Mouse (Mus musculus) testis, postnatal 14 days (tissue): ENCODE measurements at regions not wholly inside any gene's neighbourhood (a gene's known extent, or its start where the extent isn't known, plus 50 kb on each side); places are given as distances from the start of the nearest gene placed in this dataset.
A peak's percentile ranks its signal among the peaks of the same experiment; 100 is the strongest.

ENCODE experiments used
- DNase-seq: peaks from one replicate; pipeline ENCODE4 v3.0.0; 2021; ENCODE audit warnings: low spot score

DNA sequence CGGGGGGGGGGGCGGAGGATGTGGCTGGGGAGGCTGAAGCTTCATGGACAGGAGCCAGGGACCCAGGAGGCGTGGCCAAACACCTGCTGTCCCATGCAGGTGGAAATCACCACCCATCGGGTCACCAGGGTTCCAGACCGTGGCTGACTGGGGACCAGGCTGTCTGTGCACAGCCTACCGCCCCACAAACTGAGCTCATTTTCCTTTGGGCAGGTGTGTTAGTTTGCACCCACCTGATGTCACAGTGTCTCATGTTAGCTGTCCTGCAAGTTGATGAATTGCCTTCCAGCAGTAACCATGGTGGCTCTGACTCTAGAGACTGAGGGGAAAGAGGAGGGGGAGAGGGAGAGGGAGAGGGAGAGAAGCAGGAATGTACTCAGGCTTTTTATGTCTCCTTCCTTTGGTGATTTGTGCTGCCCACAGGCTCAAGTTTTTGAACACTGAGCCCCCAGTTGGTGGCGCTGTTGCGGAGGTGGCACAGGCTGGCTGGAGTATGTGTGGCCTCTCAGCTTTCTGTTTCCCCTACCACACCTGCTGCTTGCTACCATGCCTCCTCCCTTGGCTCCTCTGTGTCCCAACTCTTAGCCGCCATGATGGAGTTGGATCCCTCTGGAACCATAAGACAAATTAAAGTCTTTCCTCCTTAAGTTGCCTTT, 107.8 kb upstream of the Man2a1 start:
- peak; percentile 40 for DNase-seq

DNA sequence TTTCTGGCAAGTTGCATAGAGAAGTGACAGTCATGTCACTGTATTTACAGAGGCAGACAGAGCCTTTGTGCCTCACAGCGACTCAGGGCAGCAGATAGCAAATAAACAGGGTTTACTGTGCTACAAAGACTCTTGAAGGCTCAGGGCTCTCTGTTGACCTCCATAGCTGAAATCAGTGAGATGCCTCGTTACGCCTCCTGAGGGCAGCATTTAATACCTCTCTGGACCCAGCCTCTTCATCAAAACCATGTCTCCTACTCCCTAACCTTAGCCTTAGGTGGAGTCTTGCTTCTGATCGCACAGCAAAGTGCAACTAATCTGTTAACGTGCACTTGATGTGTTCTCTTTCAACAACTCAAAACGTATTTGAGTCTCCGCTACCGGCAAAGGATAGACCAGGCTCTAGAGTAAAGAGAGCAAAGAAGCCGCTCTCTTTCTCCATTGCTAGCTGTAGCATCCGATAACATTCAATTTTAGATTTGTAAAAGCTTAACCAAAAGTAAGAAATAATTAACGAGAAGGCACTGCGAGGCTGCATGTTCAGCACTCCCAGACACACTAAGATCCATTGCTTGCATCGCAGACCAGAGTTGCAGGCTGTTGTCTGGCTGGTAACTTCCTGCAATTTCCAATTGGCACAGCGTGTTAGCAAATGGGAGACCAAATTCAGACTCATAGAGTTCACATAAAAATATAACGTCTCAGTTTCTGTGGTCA, 101.1 kb upstream of the Man2a1 start:
- peak; percentile 24 for DNase-seq

DNA sequence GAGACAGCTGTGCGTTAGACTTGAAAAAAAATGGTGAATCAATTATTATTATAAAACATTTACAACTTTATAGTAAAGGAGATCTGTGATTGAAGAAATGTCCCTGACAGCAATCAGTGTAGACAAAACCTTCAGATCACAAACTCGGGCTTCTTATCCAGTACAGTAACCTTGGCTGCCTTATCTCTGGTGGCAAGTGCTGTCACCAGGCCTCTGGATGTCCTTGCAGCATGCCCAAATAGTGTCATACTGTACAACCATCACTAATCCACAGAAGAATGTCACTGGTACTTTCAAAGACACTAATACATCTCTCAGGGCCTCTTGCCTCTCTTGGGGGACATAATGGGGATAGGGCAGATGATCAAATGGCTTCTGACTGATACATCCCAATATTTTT, 98.2 kb upstream of the Man2a1 start:
- no peak for DNase-seq

DNA sequence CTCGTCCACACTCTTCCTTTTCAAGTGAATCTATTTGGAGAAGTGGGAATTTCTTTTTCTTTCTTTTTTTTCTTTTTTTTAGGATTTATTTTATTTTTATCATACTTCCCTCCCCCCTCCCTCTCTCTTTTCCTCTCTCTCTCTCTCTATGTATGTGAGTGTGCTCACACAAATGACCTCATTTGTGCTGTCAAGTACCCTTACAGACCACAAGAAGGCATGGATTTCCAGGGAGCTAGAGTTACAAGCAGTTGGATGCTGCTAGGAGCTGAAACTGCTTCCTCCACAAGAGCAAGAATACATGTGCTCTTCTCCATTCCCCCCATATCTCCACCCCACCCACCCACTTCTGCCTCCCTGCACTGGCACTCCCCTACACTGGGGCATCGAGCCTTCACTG, 94.6 kb upstream of the Man2a1 start:
- DNase-seq, result no peak

DNA sequence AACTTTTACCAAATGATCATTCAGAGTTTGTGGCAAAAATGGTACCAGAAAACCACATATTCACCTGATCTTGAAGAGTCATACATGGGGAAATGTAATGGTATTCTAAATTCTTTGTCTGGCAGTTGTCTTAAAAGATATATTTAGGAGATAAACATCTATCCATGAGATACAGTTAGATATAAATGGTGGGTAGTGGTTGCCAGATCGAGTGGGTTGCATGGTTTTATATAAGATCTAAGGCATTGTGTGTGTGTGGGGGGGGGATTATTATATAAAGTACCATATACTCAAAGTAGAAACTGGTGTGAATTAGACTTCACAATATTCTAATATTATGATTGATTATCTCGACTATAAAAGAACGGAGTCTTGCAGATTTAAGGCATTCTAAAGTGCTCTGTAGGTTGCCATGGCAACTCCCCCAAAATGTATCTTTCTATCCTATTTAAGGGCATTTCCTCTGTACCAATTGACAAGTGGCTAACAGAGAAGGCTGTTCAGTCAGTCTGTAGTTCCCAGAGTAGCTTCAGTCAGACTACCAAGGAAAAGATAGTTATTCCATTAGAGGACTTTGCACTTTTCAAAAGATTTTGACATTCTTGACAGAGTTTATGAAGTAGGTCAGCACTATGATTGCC, 89.3 kb upstream of the Man2a1 start:
- DNase-seq, result no peak

DNA sequence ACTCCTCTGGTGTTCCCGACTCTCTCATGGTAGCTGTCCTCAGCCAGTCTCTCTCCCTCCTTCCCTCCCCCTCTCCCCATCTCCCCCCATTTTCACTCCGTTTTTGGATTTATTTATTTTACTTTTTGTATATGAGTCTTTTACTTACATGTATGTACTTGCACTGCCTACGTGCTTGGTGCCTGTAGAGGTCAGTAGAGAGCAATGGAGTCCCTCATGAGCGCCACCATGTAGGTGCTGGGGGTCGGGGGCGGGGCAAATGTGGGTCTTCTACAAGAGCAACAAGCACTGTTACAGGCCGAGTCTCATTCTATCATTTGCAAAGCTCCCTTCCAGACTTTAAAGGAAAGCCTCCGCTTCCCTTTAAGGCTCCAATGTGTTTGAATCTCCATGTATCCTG, 78.3 kb upstream of the Man2a1 start:
- DNase-seq, result no peak

DNA sequence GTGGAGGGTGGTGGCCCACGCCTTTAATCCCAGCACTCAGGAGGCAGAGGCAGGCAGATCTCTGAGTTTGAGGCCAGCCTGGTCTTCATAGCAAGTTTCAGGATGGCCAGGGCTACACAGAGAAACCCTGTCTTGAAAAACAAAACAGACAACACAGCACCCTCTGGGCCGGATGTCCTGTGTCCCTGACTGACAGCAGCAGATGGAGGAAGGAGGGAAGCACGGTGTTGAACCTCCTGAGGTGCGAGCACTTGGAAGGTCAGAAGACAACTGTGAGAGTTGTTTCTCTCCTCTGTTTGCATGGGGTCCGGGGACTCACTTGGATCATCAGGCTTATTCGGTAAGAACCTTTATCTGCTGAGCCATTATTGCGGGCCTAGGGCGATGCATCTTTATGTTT, 76.6 kb upstream of the Man2a1 start:
- DNase-seq, result no peak

DNA sequence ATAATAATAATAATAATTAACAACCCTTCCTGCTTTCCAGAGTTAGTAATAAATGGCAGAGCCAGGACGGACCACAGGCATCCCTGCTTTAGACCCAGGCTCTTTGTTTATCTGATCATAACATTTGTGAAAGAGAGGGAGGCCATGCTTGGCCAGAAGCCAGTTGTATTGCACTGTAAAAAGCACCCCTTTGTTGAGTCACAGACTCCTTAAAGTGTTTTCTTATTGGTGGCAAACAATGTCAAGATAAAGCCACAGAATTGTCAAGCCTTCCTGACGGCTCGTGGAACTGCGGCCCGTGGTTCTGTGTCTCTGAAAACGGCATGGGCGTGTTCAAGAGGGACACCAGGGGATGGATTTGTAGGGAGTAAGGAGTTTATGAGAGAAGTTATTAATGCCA, 72.7 kb upstream of the Man2a1 start:
- no peak for DNase-seq

DNA sequence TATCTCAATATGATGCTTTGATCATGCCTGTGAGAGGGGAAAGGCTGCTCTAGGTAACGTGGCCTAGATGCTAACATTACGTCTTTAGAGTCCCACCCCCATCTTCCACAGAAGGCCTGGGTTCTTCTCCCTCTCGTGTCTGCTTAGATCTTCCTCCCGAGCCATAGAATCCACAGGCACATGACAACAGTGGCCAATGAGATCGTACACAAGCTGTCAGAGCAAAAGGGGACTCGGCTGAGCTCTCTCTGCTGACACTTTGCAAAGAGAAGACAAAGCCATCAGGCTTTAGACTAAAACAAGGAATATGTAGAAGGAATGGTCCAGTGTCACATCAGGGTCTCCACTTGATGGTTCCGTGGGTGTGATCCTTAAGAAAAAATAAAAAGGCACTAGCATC, 72.1 kb upstream of the Man2a1 start:
- DNase-seq, result no peak

DNA sequence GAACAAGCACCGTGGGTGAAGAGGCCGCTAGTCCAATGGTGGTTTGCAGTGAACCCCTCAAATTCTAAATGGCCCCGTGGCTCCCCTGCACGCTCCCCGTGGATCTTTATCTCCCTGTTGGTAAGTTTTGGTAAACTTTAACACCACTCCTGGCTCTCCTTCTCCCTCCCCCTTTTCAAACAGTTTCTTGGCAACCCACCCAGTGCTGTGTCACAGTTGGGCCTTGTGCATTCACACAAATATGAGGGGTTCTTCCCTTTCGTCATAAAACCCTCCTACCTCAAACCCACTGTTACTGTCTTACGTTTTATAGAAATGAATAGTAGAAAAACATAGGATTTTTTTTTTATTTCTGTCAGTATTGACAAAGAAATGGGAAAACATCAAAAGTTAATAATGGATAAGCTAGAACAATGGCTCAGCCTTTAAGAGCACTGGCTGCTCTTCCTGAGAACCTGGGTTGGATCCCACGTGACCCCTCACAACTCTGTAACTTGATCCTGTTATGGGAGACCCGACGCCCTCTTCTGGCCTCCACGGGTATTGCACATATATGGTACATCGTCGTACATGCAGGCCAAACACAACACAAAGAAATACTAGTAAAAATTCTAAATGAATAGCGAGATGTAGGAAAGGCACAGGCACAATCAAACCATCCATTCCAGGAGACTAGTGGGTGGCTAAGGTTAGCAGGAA, 71.1 kb upstream of the Man2a1 start:
- DNase-seq, result peak; percentile 33

DNA sequence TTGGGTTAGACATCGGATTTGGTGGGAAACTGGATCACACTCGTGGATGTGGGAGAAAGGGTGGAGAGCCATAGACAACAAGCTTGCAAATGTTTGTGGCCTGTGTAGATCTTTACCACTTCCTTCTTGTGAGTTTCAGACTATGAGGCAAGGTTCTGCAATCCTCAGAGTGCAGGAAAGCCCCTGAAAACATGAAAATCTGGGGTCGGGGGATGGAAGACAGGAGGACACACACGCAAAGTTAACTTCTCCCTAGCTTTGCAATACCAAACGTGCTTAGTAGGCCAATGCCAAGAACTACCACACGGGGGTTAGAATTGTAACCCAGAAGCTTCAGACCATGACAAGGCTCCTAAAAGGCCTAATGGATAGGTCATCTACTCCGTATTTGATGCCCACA, 69.4 kb upstream of the Man2a1 start:
- no peak for DNase-seq

DNA sequence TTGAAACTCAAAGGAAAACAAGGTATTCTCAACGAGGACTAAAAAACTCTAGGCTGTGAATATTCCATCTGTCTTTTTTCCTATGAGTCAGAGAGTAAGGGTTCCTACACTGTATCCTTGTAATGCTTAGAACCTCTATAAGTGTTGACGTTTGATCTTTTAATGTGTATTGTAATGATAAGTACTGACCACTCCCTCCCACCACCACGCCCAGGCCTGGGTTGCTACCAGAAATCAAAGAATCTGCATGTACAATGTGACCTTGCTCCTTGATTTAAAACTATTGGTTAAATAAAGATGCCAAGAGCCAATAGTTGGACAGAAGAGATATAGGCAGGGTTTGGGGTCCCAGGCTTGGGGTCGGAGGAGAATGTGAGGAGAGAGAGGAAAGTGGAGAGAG, 66.2 kb upstream of the Man2a1 start:
- DNase-seq, result no peak

DNA sequence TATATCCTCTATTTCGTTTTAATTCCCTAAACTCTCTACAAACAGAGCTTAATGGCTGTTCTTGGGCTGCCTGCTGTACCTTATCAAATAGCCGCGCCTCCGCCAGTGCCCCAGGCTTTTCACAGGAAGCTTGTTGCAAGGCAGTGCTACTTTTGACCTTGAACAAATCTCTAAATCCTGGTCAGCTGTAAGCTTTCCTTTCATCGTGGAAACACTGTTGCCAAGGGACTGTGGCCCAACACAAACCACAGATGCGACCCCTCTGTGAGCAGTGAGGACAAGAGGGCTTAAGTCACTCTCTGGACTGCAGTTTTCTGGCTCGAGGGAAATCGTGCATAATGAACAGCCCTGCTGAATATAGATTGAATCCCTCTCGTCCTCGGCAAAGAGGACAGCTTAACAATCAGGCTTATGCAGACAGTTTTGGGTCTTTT, 62.0 kb upstream of the Man2a1 start:
- DNase-seq, result peak; percentile 78

DNA sequence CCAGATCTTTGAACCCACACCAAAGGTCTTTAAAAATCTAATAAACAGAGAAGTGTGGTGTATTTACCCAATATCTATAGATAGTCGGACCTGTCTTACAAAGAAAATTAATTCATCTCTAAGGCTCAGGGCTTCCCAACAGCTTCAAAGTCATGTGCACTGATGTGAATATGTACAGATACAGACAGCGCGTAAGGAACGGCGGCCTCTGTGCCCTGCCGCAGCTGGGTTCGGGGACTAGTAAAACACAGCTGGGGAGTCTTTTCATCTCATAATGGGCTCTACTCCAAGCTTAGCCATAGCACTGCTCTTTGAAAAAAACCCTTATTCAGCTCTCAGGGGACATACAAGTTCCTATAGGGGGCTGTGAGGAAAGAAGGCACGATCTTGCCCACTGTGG, 60.1 kb upstream of the Man2a1 start:
- no peak for DNase-seq

DNA sequence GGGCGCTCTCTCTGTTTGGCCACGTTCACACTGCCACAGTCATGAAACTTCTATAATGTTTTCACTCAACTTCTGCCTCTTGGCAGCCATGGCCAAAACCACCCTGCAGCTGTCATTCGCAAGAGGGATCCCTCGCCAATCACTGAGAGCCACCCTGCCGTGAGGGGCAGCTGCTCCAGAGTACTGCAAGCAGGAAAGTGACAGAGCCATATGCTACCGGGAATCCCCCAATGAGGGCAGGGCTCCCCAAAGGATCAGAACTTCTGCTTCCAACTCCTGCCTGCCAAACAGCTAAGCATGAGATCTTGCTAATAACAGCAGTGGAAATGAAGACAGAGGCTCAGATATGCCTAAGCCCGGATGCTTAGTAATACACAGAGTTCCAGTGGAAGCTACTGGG, 52.0 kb upstream of the Man2a1 start:
- DNase-seq, result no peak

DNA sequence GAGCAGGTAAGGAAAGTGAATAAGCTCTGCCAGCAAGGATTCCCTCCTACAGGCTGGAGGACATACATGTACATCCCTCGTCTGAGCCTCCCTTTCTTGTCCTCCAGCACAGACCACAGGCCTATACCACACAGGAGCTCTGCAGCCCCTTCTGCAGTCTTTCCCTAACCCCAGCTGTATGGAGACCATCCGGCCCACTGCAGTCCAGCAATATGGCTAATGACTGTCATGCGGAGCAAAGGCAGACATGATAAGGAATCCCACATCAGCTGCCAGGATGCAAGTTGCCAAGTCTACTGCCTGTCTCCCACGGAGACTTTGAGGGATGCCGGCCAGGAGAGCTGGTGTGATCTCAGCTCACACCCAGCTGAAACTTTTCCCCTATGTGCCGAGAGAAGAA, 50.5 kb upstream of the Man2a1 start:
- no peak for DNase-seq
